Mouse (Mus musculus) embryonic fibroblast, embryonic 13.5 days (primary cell): Measurements from ENCODE around the gene Gfer.

Experiments used
- CTCF ChIP-seq: IDR thresholded peaks from 2 replicates; pipeline ENCODE4 v1.5.1; 2011; ENCODE audit warnings: mild to moderate bottlenecking, control low read depth, low read length, moderate library complexity, borderline replicate concordance; ENCODE audit not compliant: insufficient read depth
- POLR2A ChIP-seq: IDR thresholded peaks from 2 replicates; pipeline ENCODE4 v1.6.1; 2011; ENCODE audit warnings: low read depth, mild to moderate bottlenecking, control low read depth, low read length, moderate library complexity

DNA sequence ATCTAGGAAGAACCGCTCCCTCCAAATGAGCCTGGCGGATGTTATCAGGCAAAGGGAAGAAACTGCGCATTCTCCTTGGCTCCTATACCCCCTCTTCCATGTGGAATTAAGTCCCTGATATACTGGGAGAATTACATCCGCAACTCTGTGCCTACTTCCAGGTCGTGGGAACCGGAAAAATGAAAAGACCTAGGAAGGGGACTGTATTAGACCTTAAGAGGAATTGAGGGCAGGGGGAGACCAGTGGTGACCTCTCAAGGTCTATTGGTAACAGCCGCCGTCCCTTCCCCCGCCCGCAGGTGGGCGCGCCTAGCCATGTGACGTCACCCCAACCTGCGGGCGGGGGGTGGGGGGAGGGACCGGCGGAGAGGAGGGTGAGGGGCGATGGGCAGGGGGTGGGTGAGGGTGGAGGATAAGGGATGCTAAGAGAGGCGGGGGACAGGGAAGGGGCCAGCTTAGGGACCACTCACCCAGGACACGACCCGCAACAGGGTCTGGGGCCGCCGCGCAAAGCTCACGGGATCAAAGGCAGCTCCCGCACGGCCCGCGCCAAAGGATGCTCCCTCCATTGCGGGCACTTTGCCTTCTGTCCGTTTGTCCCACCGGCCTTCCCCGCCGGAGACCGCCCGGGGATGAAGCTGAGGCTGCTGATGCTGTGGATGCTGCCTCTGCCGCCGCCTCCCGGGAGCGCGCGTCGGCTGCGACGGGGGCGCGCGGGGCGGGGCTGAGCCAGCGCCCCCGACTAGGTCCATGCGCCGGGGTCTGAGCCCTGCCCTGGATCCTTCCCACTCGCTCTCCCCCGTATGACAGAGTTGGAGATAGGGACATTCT is 6.5 kb downstream of the Gfer start, which contains the start of gene Syngr3:
- TF ChIP-seq CTCF (no peak), POLR2A (no peak)
